ENCODE assay signal across 8 mouse cellular contexts in genomic region chr2:130564063-130564462, GRCm38 (mm10). TPM values are rescaled to one million over a fixed set of nuclear protein-coding genes. Genes with fewer than 3 reads are reported as not detected.
DNase-seq lines count a peak whose midpoint lies in the region; ATAC-seq and TF ChIP-seq lines count a peak whose summit lies in the region.

No protein-coding gene starts in this region.

- no peaks in the 10 kb centered on the region for H3K27me3 ChIP-seq in G1E (ENCODE audit: insufficient read depth, low read length)
- H3K27me3 ChIP-seq in embryonic facial prominence, embryonic 12.5 days = no peaks in the 10 kb centered on the region
- no peaks in the 10 kb centered on the region for H3K27me3 ChIP-seq in intestine, postnatal 0 days (replicated peaks; ENCODE audit: control insufficient read depth, insufficient read depth, low read length)
- H3K27me3 ChIP-seq in neural tube, embryonic 13.5 days = no peaks in the 10 kb centered on the region

- H3K4me3 ChIP-seq in G1E (ENCODE audit: low read depth, low read length) = peak overlapping the region; percentile 97
- peak overlapping the region; percentile 81 for H3K4me3 ChIP-seq in embryonic facial prominence, embryonic 12.5 days
- H3K4me3 ChIP-seq in intestine, postnatal 0 days (ENCODE audit: low read depth, low read length) = peak overlapping the region; percentile 82
- peak overlapping the region; percentile 97 for H3K4me3 ChIP-seq in neural tube, embryonic 13.5 days

- peak overlapping the region; percentile 87 for H3K9ac ChIP-seq in embryonic facial prominence, embryonic 12.5 days
- H3K9ac ChIP-seq in intestine, postnatal 0 days (ENCODE audit: low read depth, low read length) = peak overlapping the region; percentile 75
- H3K9ac ChIP-seq in neural tube, embryonic 13.5 days = peak overlapping the region; percentile 95

- no peaks in the 10 kb centered on the region for H3K9me3 ChIP-seq in G1E (replicated peaks)
- H3K9me3 ChIP-seq in embryonic facial prominence, embryonic 12.5 days = no peaks in the 10 kb centered on the region
- no peaks in the 10 kb centered on the region for H3K9me3 ChIP-seq in intestine, postnatal 0 days (ENCODE audit: control insufficient read depth)
- no peaks in the 10 kb centered on the region for H3K9me3 ChIP-seq in neural tube, embryonic 13.5 days

- H3K4me2 ChIP-seq in embryonic facial prominence, embryonic 12.5 days (replicated peaks) = peak overlapping the region; percentile 93
- H3K4me2 ChIP-seq in intestine, postnatal 0 days (replicated peaks; ENCODE audit: low read depth) = peak overlapping the region; percentile 92
- H3K4me2 ChIP-seq in neural tube, embryonic 13.5 days = peak overlapping the region; percentile 94

- H3K36me3 ChIP-seq in G1E (replicated peaks) = peaks cover 45% of the 10 kb centered on the region
- H3K36me3 ChIP-seq in embryonic facial prominence, embryonic 12.5 days = peaks cover 7% of the 10 kb centered on the region
- peaks cover 9% of the 10 kb centered on the region for H3K36me3 ChIP-seq in intestine, postnatal 0 days (ENCODE audit: control insufficient read depth, insufficient read depth)
- peaks cover 23% of the 10 kb centered on the region for H3K36me3 ChIP-seq in neural tube, embryonic 13.5 days

- H3K27ac ChIP-seq in embryonic facial prominence, embryonic 12.5 days = no peak overlapping the region
- H3K27ac ChIP-seq in intestine, postnatal 0 days (ENCODE audit: low read depth, low read length) = no peak overlapping the region; the same call in 1 of the 2 replicates
- H3K27ac ChIP-seq in neural tube, embryonic 13.5 days (replicated peaks) = peak overlapping the region; percentile 52; the same call in 1 of the 2 replicates

- WGBS in embryonic facial prominence, embryonic 12.5 days = under 1% methylated on average over 23 of the region's 23 CpGs
- under 1% methylated on average over 23 of the region's 23 CpGs for WGBS in intestine, postnatal 0 days
- WGBS in neural tube, embryonic 13.5 days = 2% methylated on average over 23 of the region's 23 CpGs

- no peak for ATAC-seq in G1E (ENCODE audit: extremely low read depth, insufficient number of reproducible peaks, low FRiP score, poor library complexity, severe bottlenecking)
- ATAC-seq in embryonic facial prominence, embryonic 12.5 days (ENCODE audit: insufficient number of reproducible peaks, insufficient read depth, low FRiP score, low TSS enrichment) = peak; percentile 42; the same call in 1 of the 2 replicates
- no peak; the same call in 1 of the 2 replicates for ATAC-seq in intestine, postnatal 0 days
- peak; percentile 60 for ATAC-seq in neural tube, embryonic 13.5 days (ENCODE audit: low read depth)
- ATAC-seq in monocyte, adult 5-6 weeks (replicated peaks; ENCODE audit: insufficient number of reproducible peaks, low FRiP score, low TSS enrichment, poor library complexity, severe bottlenecking) = no peak

- no peak for TF ChIP-seq CTCF in G1E (IDR thresholded peaks at IDR 0.05; ENCODE audit: low read depth, low read length)
- no peak for TF ChIP-seq CTCF in intestine, postnatal 0 days (IDR thresholded peaks at IDR 0.05; ENCODE audit: low read depth)

- peak; percentile 29 to 32 for DNase-seq in layer of hippocampus, adult 8-10 months (ENCODE audit: low spot score in 2 of 2)
- DNase-seq in layer of hippocampus, adult 11-12 months (ENCODE audit: low spot score) = no peak
- peak; percentile 22 for DNase-seq in G1E (ENCODE audit: low spot score)
- DNase-seq in embryo, embryonic 11 days = no peak

- H3K4me1 ChIP-seq in G1E (ENCODE audit: insufficient read depth, low read depth, low read length) = peaks cover 33% of the 10 kb centered on the region
- peaks cover 23% of the 10 kb centered on the region for H3K4me1 ChIP-seq in embryonic facial prominence, embryonic 12.5 days
- 0 out of 2 replicates have a peak, but pooled peaks cover 5% of the 10 kb centered on the region for H3K4me1 ChIP-seq in intestine, postnatal 0 days (replicated peaks; ENCODE audit: control insufficient read depth, insufficient read depth, low read length)
- peaks cover 24% of the 10 kb centered on the region for H3K4me1 ChIP-seq in neural tube, embryonic 13.5 days (replicated peaks)

RNA-seq across cellular contexts. Expression of gene Mrps26, which starts 0.5 kb away (rescaled TPM):
- total RNA-seq in layer of hippocampus, adult 8-10 months (2022) = 10 to 100 TPM; 74.6 to 86.5 (median 79.1) TPM
- total RNA-seq in G1E (2014; fragmentation: Nextera tagmentation) = 75.7 and 93.8 TPM in 2 replicates
- 60.6 and 79.2 TPM in 2 replicates for total RNA-seq in G1E (2017)
- polyA plus RNA-seq in G1E (2012) = 144 and 187 TPM in 2 replicates
- polyA plus RNA-seq in embryonic facial prominence, embryonic 12.5 days (2016; fragmentation: Nextera tagmentation; extraction: Ambion mirVana) = 76.9 and 77.0 TPM in 2 replicates
- 68.0 and 70.6 TPM in 2 replicates for polyA plus RNA-seq in intestine, postnatal 0 days (2015; fragmentation: Nextera tagmentation; extraction: Ambion mirVana)
- 77.4 and 87.0 TPM in 2 replicates for polyA plus RNA-seq in neural tube, embryonic 13.5 days (2015; fragmentation: Nextera tagmentation; extraction: Ambion mirVana)
- 12.2 to 32.6 TPM (median 25.0 TPM) in 3 replicates for total RNA-seq in monocyte, adult 5-6 weeks (2017)

RNA-seq across cellular contexts. Expression of gene Oxt, which starts 11.9 kb away (rescaled TPM):
- total RNA-seq in layer of hippocampus, adult 8-10 months (2022) = under 1 TPM in 1 of 4 experiments, not detected in 3; 0.97 TPM
- not detected in 2 replicates for total RNA-seq in G1E (2014; fragmentation: Nextera tagmentation)
- not detected in 2 replicates for total RNA-seq in G1E (2017)
- not detected in 2 replicates for polyA plus RNA-seq in G1E (2012)
- not detected in 2 replicates for polyA plus RNA-seq in embryonic facial prominence, embryonic 12.5 days (2016; fragmentation: Nextera tagmentation; extraction: Ambion mirVana)
- not detected in 2 replicates for polyA plus RNA-seq in intestine, postnatal 0 days (2015; fragmentation: Nextera tagmentation; extraction: Ambion mirVana)
- polyA plus RNA-seq in neural tube, embryonic 13.5 days (2015; fragmentation: Nextera tagmentation; extraction: Ambion mirVana) = not detected in 2 replicates
- total RNA-seq in monocyte, adult 5-6 weeks (2017) = not detected in 3 replicates

RNA-seq across cellular contexts. Expression of gene Avp, which starts 18.3 kb away (rescaled TPM):
- 1 to 10 TPM in 3 of 4 experiments, not detected in 1; 1.2 to 3.0 (median 2.0) TPM for total RNA-seq in layer of hippocampus, adult 8-10 months (2022)
- total RNA-seq in G1E (2014; fragmentation: Nextera tagmentation) = not detected in 2 replicates
- not detected in 2 replicates for total RNA-seq in G1E (2017)
- not detected in 2 replicates for polyA plus RNA-seq in G1E (2012)
- polyA plus RNA-seq in embryonic facial prominence, embryonic 12.5 days (2016; fragmentation: Nextera tagmentation; extraction: Ambion mirVana) = not detected in 2 replicates
- not detected in 2 replicates for polyA plus RNA-seq in intestine, postnatal 0 days (2015; fragmentation: Nextera tagmentation; extraction: Ambion mirVana)
- 0.36 TPM in 1 of 2 replicates, not detected in the other for polyA plus RNA-seq in neural tube, embryonic 13.5 days (2015; fragmentation: Nextera tagmentation; extraction: Ambion mirVana)
- total RNA-seq in monocyte, adult 5-6 weeks (2017) = not detected in 3 replicates

Comparison
In these comparisons a context has a peak if more than half of its experiments do, and no peak if none do; other contexts are left out.
1. DNase-seq: peak in layer of hippocampus, adult 8-10 months (2 of 2) and G1E (single experiment); none in layer of hippocampus, adult 11-12 months (single experiment) and embryo, embryonic 11 days (single experiment).
2. ATAC-seq: peak in embryonic facial prominence, embryonic 12.5 days (single experiment) and neural tube, embryonic 13.5 days (single experiment); none in G1E (single experiment), intestine, postnatal 0 days (single experiment) and monocyte, adult 5-6 weeks (single experiment).
3. Peak in every context shown above with its lines, with median percentiles within 50 percentile points of each other: H3K4me3 ChIP-seq, H3K4me2 ChIP-seq and H3K9ac ChIP-seq.